Mouse (Mus musculus): ENCODE measurements at regions not wholly inside any gene's neighbourhood (a gene's known extent, or its start where the extent isn't known, plus 50 kb on each side); places are given as distances from the start of the nearest gene placed in this dataset.

GRCm38 (mm10) chr4:142302041-142302723 is 63.0 kb upstream of the Kazn start:
- TF ChIP-seq POLR2A (IDR thresholded peaks at IDR 0.05; ENCODE audit: insufficient read depth, low read length) (no peak), EP300 (IDR thresholded peaks at IDR 0.05; ENCODE audit: insufficient read depth, low read depth, low read length) (no peak)
